Mouse (Mus musculus) lung, embryonic 16.5 days (tissue): Measurements from ENCODE around the gene Fntb. TPM values are rescaled to one million over a fixed set of nuclear protein-coding genes. Genes with fewer than 3 reads are reported as not detected.

ENCODE experiments used
- ATAC-seq: fragments of 200-750 bp; cut with Nextera tagmentation; 2 replicates; pipeline ENCODE4 v1.8.0; 2017; ENCODE audit warnings: low read depth, mild to moderate bottlenecking, moderate library complexity
- H3K27ac ChIP-seq: fragments of 300-500 bp; sonication (generic); 2 replicates; pipeline ENCODE4 v1.5.1; 2014; ENCODE audit warnings: mild to moderate bottlenecking, control low read depth, low read length
- H3K27me3 ChIP-seq: fragments of 300-500 bp; sonication (generic); 2 replicates; pipeline ENCODE4 v1.6.1; 2014; ENCODE audit warnings: low read depth, low read length, mixed read lengths; ENCODE audit not compliant: control insufficient read depth, insufficient read depth
- H3K36me3 ChIP-seq: fragments of 300-500 bp; sonication (generic); 2 replicates; pipeline ENCODE4 v1.6.1; 2014; ENCODE audit warnings: low read length; ENCODE audit not compliant: control insufficient read depth, insufficient read depth
- H3K4me1 ChIP-seq: fragments of 300-500 bp; sonication (generic); replicated peaks from 2 replicates; pipeline ENCODE4 v1.6.1; 2014; ENCODE audit warnings: low read length, mixed read lengths; ENCODE audit not compliant: control insufficient read depth, insufficient read depth
- H3K4me2 ChIP-seq: fragments of 300-500 bp; sonication (generic); 2 replicates; pipeline ENCODE4 v1.6.1; 2014; ENCODE audit warnings: low read depth, low read length, control low read depth
- H3K4me3 ChIP-seq: fragments of 300-500 bp; sonication (generic); 2 replicates; pipeline ENCODE4 v1.5.1; 2014; ENCODE audit warnings: mild to moderate bottlenecking, low read length, control low read depth
- H3K9ac ChIP-seq: fragments of 300-500 bp; sonication (generic); 2 replicates; pipeline ENCODE4 v1.6.1; 2014; ENCODE audit warnings: low read length, control low read depth
- H3K9me3 ChIP-seq: fragments of 300-500 bp; sonication (generic); 2 replicates; pipeline ENCODE4 v1.6.1; 2016; ENCODE audit warnings: low read length; ENCODE audit not compliant: control insufficient read depth
- WGBS: fragments of 180-500 bp; shearing (Covaris S2); extraction: QIAGEN DNeasy Blood & Tissue Kit; methylation state at CpG from one replicate; pipeline ENCODE4 v1.1.7; 2014; 5-methylcytosine and 5-hydroxymethylcytosine counted together
- polyA plus RNA-seq: library from polyadenylated mRNA; unstranded; fragments of >200 nt; fragmentation: Nextera tagmentation; extraction: Ambion mirVana; gene quantifications from 2 replicates; pipeline ENCODE4 v1.2.1, GENCODE M21; 2015

The Fntb gene
- polyA plus RNA-seq, 1 experiment from 2014 or later: 39.0 TPM

- 58% methylated on average over 3 of the region's 3 CpGs for WGBS
Measured at GRCm38 (mm10) chr12:76918855-76919254, 153.5 kb downstream of the Fntb start.

GRCm38 (mm10) chr12:76920398-76920797, 155.0 kb downstream of the Fntb start:
- no peaks in the 10 kb centered on the region for H3K36me3 ChIP-seq
- no peaks in the 10 kb centered on the region for H3K27me3 ChIP-seq
- H3K4me3 ChIP-seq: no peak overlapping the region
- H3K4me1 ChIP-seq: no peaks in the 10 kb centered on the region
- no peak overlapping the region for H3K9ac ChIP-seq
- no peak overlapping the region for H3K27ac ChIP-seq
- H3K4me2 ChIP-seq: no peak overlapping the region
- ATAC-seq: no peak
- no peaks in the 10 kb centered on the region for H3K9me3 ChIP-seq
- 72% methylated on average over 6 of the region's 6 CpGs for WGBS

More at GRCm38 (mm10) chr12:76918855-76919254, 153.5 kb downstream of the Fntb start:
- no peak for ATAC-seq
- Histone ChIP-seq H3K9ac (no peak overlapping the region), H3K27ac (no peak overlapping the region), H3K9me3 (no peaks in the 10 kb centered on the region), H3K4me2 (no peak overlapping the region), H3K4me1 (no peaks in the 10 kb centered on the region), H3K36me3 (no peaks in the 10 kb centered on the region), H3K4me3 (no peak overlapping the region), H3K27me3 (no peaks in the 10 kb centered on the region)

- ATAC-seq: no peak
- Histone ChIP-seq H3K9ac (no peak overlapping the region), H3K4me2 (no peak overlapping the region), H3K9me3 (no peaks in the 10 kb centered on the region), H3K4me1 (no peaks in the 10 kb centered on the region), H3K27me3 (no peaks in the 10 kb centered on the region), H3K36me3 (no peaks in the 10 kb centered on the region), H3K27ac (no peak overlapping the region), H3K4me3 (no peak overlapping the region)
- 84% methylated on average over 8 of the region's 8 CpGs for WGBS
Measured at GRCm38 (mm10) chr12:76920990-76921389, 155.6 kb downstream of the Fntb start.

- Histone ChIP-seq H3K9me3 (no peaks in the 10 kb centered on the region), H3K4me3 (no peak overlapping the region), H3K4me1 (no peaks in the 10 kb centered on the region), H3K27me3 (no peaks in the 10 kb centered on the region), H3K4me2 (no peak overlapping the region), H3K36me3 (no peaks in the 10 kb centered on the region), H3K9ac (no peak overlapping the region), H3K27ac (no peak overlapping the region)
- ATAC-seq: no peak; the same call in 1 of the 2 replicates
- 75% methylated on average over 8 of the region's 8 CpGs for WGBS
Measured at GRCm38 (mm10) chr12:76923118-76923517, 157.7 kb downstream of the Fntb start.

GRCm38 (mm10) chr12:76924904-76925604, 159.7 kb downstream of the Fntb start:
- Histone ChIP-seq H3K4me1 (no peaks in the 10 kb centered on the region), H3K4me2 (no peak overlapping the region), H3K27me3 (no peaks in the 10 kb centered on the region), H3K36me3 (no peaks in the 10 kb centered on the region), H3K9me3 (no peaks in the 10 kb centered on the region), H3K9ac (no peak overlapping the region), H3K27ac (no peak overlapping the region), H3K4me3 (no peak overlapping the region)
- no peak for ATAC-seq
- WGBS: 87% methylated on average over 10 of the region's 10 CpGs

- Histone ChIP-seq H3K4me3 (no peak overlapping the region), H3K27ac (no peak overlapping the region), H3K36me3 (no peaks in the 10 kb centered on the region), H3K4me2 (no peak overlapping the region), H3K9ac (no peak overlapping the region), H3K4me1 (no peaks in the 10 kb centered on the region), H3K27me3 (no peaks in the 10 kb centered on the region), H3K9me3 (no peaks in the 10 kb centered on the region)
- WGBS: 64% methylated on average over 10 of the region's 10 CpGs
- ATAC-seq: no peak
Measured at GRCm38 (mm10) chr12:76926338-76926945, 161.1 kb downstream of the Fntb start.

GRCm38 (mm10) chr12:76927012-76927411, 161.6 kb downstream of the Fntb start:
- Histone ChIP-seq H3K4me3 (no peak overlapping the region), H3K27ac (no peak overlapping the region), H3K27me3 (no peaks in the 10 kb centered on the region), H3K9ac (no peak overlapping the region), H3K9me3 (no peaks in the 10 kb centered on the region), H3K4me1 (no peaks in the 10 kb centered on the region), H3K36me3 (no peaks in the 10 kb centered on the region), H3K4me2 (no peak overlapping the region)
- no peak for ATAC-seq
- WGBS: 78% methylated on average over 3 of the region's 3 CpGs

- Histone ChIP-seq H3K27ac (no peak overlapping the region), H3K36me3 (no peaks in the 10 kb centered on the region), H3K4me2 (no peak overlapping the region), H3K9ac (no peak overlapping the region), H3K9me3 (no peaks in the 10 kb centered on the region), H3K4me3 (no peak overlapping the region), H3K4me1 (no peaks in the 10 kb centered on the region), H3K27me3 (no peaks in the 10 kb centered on the region)
- ATAC-seq: no peak
- WGBS: 60% methylated on average over 10 of the region's 10 CpGs
Measured at GRCm38 (mm10) chr12:76927539-76927938, 162.2 kb downstream of the Fntb start.

- H3K36me3 ChIP-seq: peaks cover 2% of the 10 kb centered on the region; the same call in 1 of the 2 replicates
- ATAC-seq: no peak
- H3K4me3 ChIP-seq: no peak overlapping the region
- no peak overlapping the region for H3K9ac ChIP-seq
- H3K4me2 ChIP-seq: no peak overlapping the region
- WGBS: 58% methylated on average over 6 of the region's 6 CpGs
- H3K27ac ChIP-seq: no peak overlapping the region
- no peaks in the 10 kb centered on the region for H3K27me3 ChIP-seq
- H3K4me1 ChIP-seq: no peaks in the 10 kb centered on the region
- H3K9me3 ChIP-seq: no peaks in the 10 kb centered on the region
Measured at GRCm38 (mm10) chr12:76930177-76930576, 164.8 kb downstream of the Fntb start.
